Mouse (Mus musculus) hindbrain, embryonic 13.5 days (tissue): ENCODE results near the gene Suco. TPM values are rescaled to one million over a fixed set of nuclear protein-coding genes. Genes with fewer than 3 reads are reported as not detected.

Experiments used
- ATAC-seq: fragments of 200-750 bp; cut with Nextera tagmentation; 2 replicates; pipeline ENCODE4 v1.8.0; 2017; ENCODE audit warnings: moderate TSS enrichment; ENCODE audit not compliant: low FRiP score
- H3K27ac ChIP-seq: fragments of 300-500 bp; sonication (generic); 2 replicates; pipeline ENCODE4 v1.5.1; 2015; ENCODE audit warnings: inconsistent platforms, mild to moderate bottlenecking, moderate library complexity
- H3K27me3 ChIP-seq: fragments of 300-500 bp; sonication (generic); 2 replicates; pipeline ENCODE4 v1.6.1; 2015; ENCODE audit warnings: mild to moderate bottlenecking, inconsistent platforms
- H3K36me3 ChIP-seq: fragments of 300-500 bp; sonication (generic); 2 replicates; pipeline ENCODE4 v1.6.1; 2015; ENCODE audit warnings: mild to moderate bottlenecking, inconsistent platforms
- H3K4me1 ChIP-seq: fragments of 300-500 bp; sonication (generic); replicated peaks from 2 replicates; pipeline ENCODE4 v1.6.1; 2015; ENCODE audit warnings: inconsistent platforms
- H3K4me2 ChIP-seq: fragments of 300-500 bp; sonication (generic); 2 replicates; pipeline ENCODE4 v1.6.1; 2015; ENCODE audit warnings: inconsistent platforms, mild to moderate bottlenecking, moderate library complexity
- H3K4me3 ChIP-seq: fragments of 300-500 bp; sonication (generic); 2 replicates; pipeline ENCODE4 v1.5.1; 2015; ENCODE audit warnings: mild to moderate bottlenecking, inconsistent platforms
- H3K9ac ChIP-seq: fragments of 300-500 bp; sonication (generic); 2 replicates; pipeline ENCODE4 v1.6.1; 2015; ENCODE audit warnings: mild to moderate bottlenecking, inconsistent platforms
- H3K9me3 ChIP-seq: fragments of 300-500 bp; sonication (generic); 2 replicates; pipeline ENCODE4 v1.6.1; 2016; ENCODE audit warnings: inconsistent platforms
- WGBS: fragments of 180-500 bp; shearing (Covaris S2); methylation state at CpG from one replicate; pipeline ENCODE4 v1.1.7; 2015; 5-methylcytosine and 5-hydroxymethylcytosine counted together
- polyA plus RNA-seq: library from polyadenylated mRNA; unstranded; fragments of >200 nt; fragmentation: Nextera tagmentation; extraction: Ambion mirVana; gene quantifications from 2 replicates; pipeline ENCODE4 v1.2.1, GENCODE M21; 2015

Suco gene
- polyA plus RNA-seq, 1 experiment from 2014 or later: 28.6 TPM

DNA sequence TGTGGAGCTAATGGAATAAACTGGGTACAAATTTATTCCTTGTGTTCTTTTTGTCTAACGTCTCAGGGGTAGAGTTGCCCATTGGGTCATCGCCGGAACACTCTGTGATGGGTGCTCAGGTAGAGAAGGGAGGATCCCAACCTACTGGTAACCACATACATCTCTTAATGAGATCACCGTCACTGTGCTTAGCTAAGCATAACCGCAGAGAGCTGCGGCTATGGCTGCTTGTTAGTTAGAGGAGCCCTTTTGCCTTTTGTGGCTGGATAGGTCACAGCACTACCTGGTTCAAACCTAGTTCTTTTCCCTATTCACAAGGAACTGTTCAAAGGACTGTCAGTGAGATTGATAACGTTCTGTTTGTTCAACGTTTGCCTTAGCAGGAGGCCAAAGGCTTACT, 32.6 kb upstream of the Suco start:
- ATAC-seq: no peak

GRCm38 (mm10) chr1:161907795-161908457, 31.4 kb upstream of the Suco start:
- 45% methylated on average over 2 of the region's 2 CpGs for WGBS
- no peak for ATAC-seq
- H3K27ac ChIP-seq: no peak overlapping the region

More for the DNA sequence above, 32.6 kb upstream of the Suco start:
- no peak overlapping the region for H3K9ac ChIP-seq
- H3K36me3 ChIP-seq: no peaks in the 10 kb centered on the region
- H3K27me3 ChIP-seq: no peaks in the 10 kb centered on the region
- no peak overlapping the region for H3K27ac ChIP-seq
- no peak overlapping the region for H3K4me3 ChIP-seq
- no peak overlapping the region for H3K4me2 ChIP-seq
- no peaks in the 10 kb centered on the region for H3K9me3 ChIP-seq
- no peaks in the 10 kb centered on the region for H3K4me1 ChIP-seq
- 76% methylated on average over 8 of the region's 8 CpGs for WGBS

DNA sequence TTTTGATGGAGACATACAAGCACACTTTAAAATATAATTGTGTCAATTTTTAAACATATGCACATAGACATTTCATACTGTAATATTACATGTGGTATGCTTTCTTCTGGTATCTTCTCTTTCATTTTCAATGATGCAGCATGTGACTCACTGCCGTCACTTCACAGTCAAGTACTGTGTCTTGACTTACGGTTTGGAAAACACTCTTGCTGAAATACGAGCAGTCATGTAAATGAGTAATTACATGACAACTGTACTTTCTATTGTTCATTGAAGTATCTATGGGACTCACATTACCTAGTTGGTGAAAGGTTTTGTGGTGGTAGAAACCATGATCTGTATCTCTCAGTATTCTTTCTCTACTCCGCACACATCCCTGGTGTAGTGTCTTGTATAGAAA, 30.6 kb upstream of the Suco start:
- Histone ChIP-seq H3K4me3 (no peak overlapping the region), H3K9ac (no peak overlapping the region), H3K9me3 (no peaks in the 10 kb centered on the region), H3K36me3 (no peaks in the 10 kb centered on the region), H3K27ac (no peak overlapping the region), H3K4me1 (no peaks in the 10 kb centered on the region), H3K27me3 (no peaks in the 10 kb centered on the region), H3K4me2 (no peak overlapping the region)
- 91% methylated on average over 4 of the region's 4 CpGs for WGBS
- ATAC-seq: no peak

More at GRCm38 (mm10) chr1:161907795-161908457, 31.4 kb upstream of the Suco start:
- Histone ChIP-seq H3K9ac (no peak overlapping the region), H3K27me3 (no peaks in the 10 kb centered on the region), H3K36me3 (no peaks in the 10 kb centered on the region), H3K4me1 (no peaks in the 10 kb centered on the region), H3K9me3 (no peaks in the 10 kb centered on the region), H3K4me3 (no peak overlapping the region), H3K4me2 (no peak overlapping the region)

DNA sequence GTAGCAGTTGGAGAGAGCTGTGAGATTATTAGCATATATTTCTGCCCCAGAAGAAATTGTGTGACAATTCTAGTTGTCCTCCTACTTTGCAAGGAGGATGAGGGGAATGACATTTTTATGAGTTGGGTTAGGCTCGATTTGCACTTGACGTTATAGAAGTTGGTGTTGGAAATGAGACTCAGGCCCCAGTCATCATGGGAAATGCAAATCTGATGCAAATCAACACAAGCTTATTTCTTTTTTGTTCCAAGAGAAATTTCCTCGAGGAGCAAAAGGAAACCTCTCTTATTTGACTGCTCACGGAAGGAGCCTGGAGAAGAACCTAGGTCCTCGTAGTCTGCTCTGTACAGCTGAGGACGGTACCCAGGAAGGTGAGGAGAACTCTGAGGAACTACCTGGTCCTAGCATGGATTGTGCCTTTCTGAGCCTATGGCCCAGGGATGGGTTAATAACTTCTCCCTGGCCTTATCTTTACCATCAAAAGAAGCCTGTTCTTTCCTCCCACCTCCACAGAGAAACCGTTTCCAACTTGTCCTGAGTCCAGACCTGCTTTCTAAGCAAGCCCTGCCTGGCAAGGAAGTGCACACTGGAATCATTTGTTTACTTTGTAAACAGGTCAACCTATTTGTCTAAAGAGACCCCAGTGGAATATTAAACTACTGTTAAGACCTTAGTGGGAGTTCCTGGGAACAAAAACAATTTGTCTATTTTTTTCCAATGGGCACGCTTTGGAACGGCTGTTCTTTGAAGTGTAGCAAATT, 26.4 kb upstream of the Suco start:
- Histone ChIP-seq H3K4me2 (no peak overlapping the region), H3K27ac (no peak overlapping the region), H3K9me3 (no peaks in the 10 kb centered on the region), H3K27me3 (no peaks in the 10 kb centered on the region), H3K4me1 (no peaks in the 10 kb centered on the region), H3K4me3 (no peak overlapping the region), H3K36me3 (no peaks in the 10 kb centered on the region), H3K9ac (no peak overlapping the region)
- WGBS: 74% methylated on average over 9 of the region's 9 CpGs
- no peak for ATAC-seq

GRCm38 (mm10) chr1:161900129-161900528, 23.6 kb upstream of the Suco start:
- H3K4me1 ChIP-seq: 0 out of 2 replicates have a peak, but pooled peaks cover 5% of the 10 kb centered on the region
- H3K27me3 ChIP-seq: no peaks in the 10 kb centered on the region
- H3K9ac ChIP-seq: no peak overlapping the region
- H3K4me2 ChIP-seq: no peak overlapping the region
- no peak overlapping the region for H3K4me3 ChIP-seq
- no peak overlapping the region for H3K27ac ChIP-seq
- H3K36me3 ChIP-seq: no peaks in the 10 kb centered on the region
- WGBS: 54% methylated on average over 2 of the region's 2 CpGs
- no peak for ATAC-seq
- H3K9me3 ChIP-seq: no peaks in the 10 kb centered on the region

GRCm38 (mm10) chr1:161897235-161897634, 20.8 kb upstream of the Suco start:
- H3K27me3 ChIP-seq: no peaks in the 10 kb centered on the region
- no peaks in the 10 kb centered on the region for H3K36me3 ChIP-seq
- no peak overlapping the region for H3K9ac ChIP-seq
- no peaks in the 10 kb centered on the region for H3K9me3 ChIP-seq
- H3K27ac ChIP-seq: no peak overlapping the region
- 0 out of 2 replicates have a peak, but pooled peaks cover 5% of the 10 kb centered on the region for H3K4me1 ChIP-seq
- H3K4me2 ChIP-seq: no peak overlapping the region
- no peak overlapping the region for H3K4me3 ChIP-seq
- 82% methylated on average over 8 of the region's 8 CpGs for WGBS
- no peak for ATAC-seq

- 0 out of 2 replicates have a peak, but pooled peaks cover 5% of the 10 kb centered on the region for H3K4me1 ChIP-seq
- H3K4me3 ChIP-seq: no peak overlapping the region
- no peaks in the 10 kb centered on the region for H3K36me3 ChIP-seq
- no peak overlapping the region for H3K4me2 ChIP-seq
- no peak overlapping the region for H3K9ac ChIP-seq
- no peak overlapping the region for H3K27ac ChIP-seq
- 66% methylated on average over 10 of the region's 10 CpGs for WGBS
- no peaks in the 10 kb centered on the region for H3K9me3 ChIP-seq
- ATAC-seq: no peak
- no peaks in the 10 kb centered on the region for H3K27me3 ChIP-seq
Observed at GRCm38 (mm10) chr1:161896130-161896529, 19.6 kb upstream of the Suco start.

DNA sequence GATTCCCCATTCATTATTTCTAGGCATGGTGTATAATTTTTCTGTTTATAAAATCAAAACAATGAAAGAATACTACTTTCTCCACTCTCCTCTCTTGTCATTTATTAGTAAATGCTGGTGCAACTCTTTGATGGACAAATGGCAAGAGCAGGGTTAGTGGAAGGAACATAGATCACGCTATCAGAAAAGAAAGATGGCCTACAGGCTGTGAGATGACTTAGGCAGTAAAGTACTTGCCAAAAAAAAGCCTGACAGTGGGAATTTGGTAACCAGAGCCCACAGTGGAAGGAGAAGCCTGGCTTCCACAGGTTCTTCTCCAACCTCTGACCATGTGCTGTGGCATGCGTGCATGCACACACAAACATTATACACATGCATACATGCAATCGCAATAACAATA, 18.5 kb upstream of the Suco start:
- H3K27me3 ChIP-seq: no peaks in the 10 kb centered on the region
- 0 out of 2 replicates have a peak, but pooled peaks cover 5% of the 10 kb centered on the region for H3K4me1 ChIP-seq
- no peaks in the 10 kb centered on the region for H3K9me3 ChIP-seq
- WGBS: 92% methylated on average over 3 of the region's 3 CpGs
- H3K4me3 ChIP-seq: no peak overlapping the region
- H3K36me3 ChIP-seq: no peaks in the 10 kb centered on the region
- no peak overlapping the region for H3K9ac ChIP-seq
- ATAC-seq: no peak
- H3K4me2 ChIP-seq: no peak overlapping the region
- no peak overlapping the region for H3K27ac ChIP-seq

- Histone ChIP-seq H3K27me3 (no peaks in the 10 kb centered on the region), H3K9me3 (no peaks in the 10 kb centered on the region), H3K4me3 (no peak overlapping the region), H3K4me2 (no peak overlapping the region), H3K9ac (no peak overlapping the region), H3K27ac (no peak overlapping the region), H3K36me3 (no peaks in the 10 kb centered on the region), H3K4me1 (0 out of 2 replicates have a peak, but pooled peaks cover 5% of the 10 kb centered on the region)
- ATAC-seq: no peak
- WGBS: 84% methylated on average over 2 of the region's 2 CpGs
Observed at GRCm38 (mm10) chr1:161894553-161894952, 18.1 kb upstream of the Suco start.

GRCm38 (mm10) chr1:161894126-161894525, 17.6 kb upstream of the Suco start:
- H3K9me3 ChIP-seq: no peaks in the 10 kb centered on the region
- no peaks in the 10 kb centered on the region for H3K36me3 ChIP-seq
- no peak for ATAC-seq
- H3K4me2 ChIP-seq: no peak overlapping the region
- no peak overlapping the region for H3K27ac ChIP-seq
- H3K27me3 ChIP-seq: no peaks in the 10 kb centered on the region
- H3K4me3 ChIP-seq: no peak overlapping the region
- 84% methylated on average over 2 of the region's 2 CpGs for WGBS
- H3K4me1 ChIP-seq: 0 out of 2 replicates have a peak, but pooled peaks cover 5% of the 10 kb centered on the region
- H3K9ac ChIP-seq: no peak overlapping the region

GRCm38 (mm10) chr1:161888823-161889222, 12.3 kb upstream of the Suco start:
- 96% methylated on average over 3 of the region's 3 CpGs for WGBS

GRCm38 (mm10) chr1:161887679-161888260, 11.3 kb upstream of the Suco start:
- no peak overlapping the region for H3K27ac ChIP-seq
- 92% methylated on average over 12 of the region's 12 CpGs for WGBS
- H3K27me3 ChIP-seq: no peaks in the 10 kb centered on the region
- H3K9ac ChIP-seq: no peak overlapping the region
- H3K9me3 ChIP-seq: no peaks in the 10 kb centered on the region
- H3K4me2 ChIP-seq: no peak overlapping the region
- no peak for ATAC-seq
- no peak overlapping the region for H3K4me3 ChIP-seq
- H3K36me3 ChIP-seq: no peaks in the 10 kb centered on the region
- H3K4me1 ChIP-seq: no peaks in the 10 kb centered on the region

More at GRCm38 (mm10) chr1:161888823-161889222, 12.3 kb upstream of the Suco start:
- no peak overlapping the region for H3K9ac ChIP-seq
- no peaks in the 10 kb centered on the region for H3K36me3 ChIP-seq
- H3K27ac ChIP-seq: no peak overlapping the region
- H3K27me3 ChIP-seq: no peaks in the 10 kb centered on the region
- ATAC-seq: no peak
- H3K4me3 ChIP-seq: no peak overlapping the region
- H3K4me1 ChIP-seq: no peaks in the 10 kb centered on the region
- H3K4me2 ChIP-seq: no peak overlapping the region
- H3K9me3 ChIP-seq: no peaks in the 10 kb centered on the region
